Mouse (Mus musculus): ENCODE data around the gene Myzap. TPM values are rescaled to one million over a fixed set of nuclear protein-coding genes. Genes with fewer than 3 reads are reported as not detected.

The Myzap gene
- polyA plus RNA-seq, 1 experiment, result 6.0 TPM

DNA sequence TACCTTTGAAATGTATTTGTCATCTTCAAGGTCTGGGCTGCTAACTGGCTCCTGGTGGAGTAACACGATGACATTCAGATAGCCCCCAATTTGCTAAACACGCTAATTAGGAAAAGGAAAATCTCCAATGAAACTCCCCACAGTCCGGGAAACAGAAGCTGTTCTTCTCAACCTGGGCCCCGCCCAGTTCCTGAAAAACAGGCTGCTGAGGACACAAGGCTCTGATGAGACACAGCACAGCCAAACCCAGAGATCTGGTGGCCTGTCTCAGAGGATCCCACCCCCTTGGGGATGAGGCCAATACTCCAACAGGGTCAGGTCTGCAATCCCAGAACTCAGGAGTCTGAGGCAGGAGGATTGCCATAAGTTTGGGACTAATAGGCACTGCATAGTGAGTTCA lies 25.4 kb downstream of the Myzap start:
- TF ChIP-seq MYOD1 (IDR thresholded peaks at IDR 0.05; ENCODE audit: control insufficient read depth in 1 of 3, insufficient read length in 2 of 3, low read depth in 2 of 3), result no peak
- TF ChIP-seq REST (IDR thresholded peaks at IDR 0.05; ENCODE audit: insufficient read depth, insufficient read length), result no peak
- TF ChIP-seq MAX (IDR thresholded peaks at IDR 0.05; ENCODE audit: low read depth), result no peak
- TF ChIP-seq TCF12 (IDR thresholded peaks at IDR 0.05; ENCODE audit: insufficient read depth, poor library complexity, severe bottlenecking), result no peak
- TF ChIP-seq MYOG (IDR thresholded peaks at IDR 0.05; ENCODE audit: control insufficient read depth in 1 of 3, insufficient read depth in 1 of 3, insufficient read length in 2 of 3, low read depth in 2 of 3), result no peak
- Histone ChIP-seq H3K79me2 (ENCODE audit: control insufficient read depth, insufficient read depth) (no peaks in the 10 kb centered on the region), H3K4me2 (ENCODE audit: low read depth) (no peak overlapping the region)

GRCm38 (mm10) chr9:71557737-71558136 lies 34.4 kb downstream of the Myzap start:
- Histone ChIP-seq H3K27me3 (ENCODE audit: control insufficient read depth, insufficient read depth, insufficient read length) (no peaks in the 10 kb centered on the region), H3K79me2 (ENCODE audit: control insufficient read depth, insufficient read depth) (no peaks in the 10 kb centered on the region), H3K36me3 (ENCODE audit: control insufficient read depth, insufficient read depth) (no peaks in the 10 kb centered on the region), H3K4me3 (no peak overlapping the region), H3ac (ENCODE audit: control insufficient read depth, insufficient read length) (no peak overlapping the region), H3K4me2 (ENCODE audit: low read depth) (no peak overlapping the region)
- TF ChIP-seq TCF3 (IDR thresholded peaks at IDR 0.05; ENCODE audit: insufficient read length, low read depth) (no peak), E2F4 (IDR thresholded peaks at IDR 0.05; ENCODE audit: insufficient read depth) (no peak), MAX (IDR thresholded peaks at IDR 0.05; ENCODE audit: low read depth) (no peak), POLR2A (IDR thresholded peaks at IDR 0.05; ENCODE audit: insufficient read length, low read depth) (no peak), SRF (IDR thresholded peaks at IDR 0.05; ENCODE audit: control insufficient read depth, insufficient read length, low read depth) (no peak), POLR2AphosphoS2 (IDR thresholded peaks at IDR 0.05; ENCODE audit: insufficient read length, low read depth) (no peak), USF1 (IDR thresholded peaks at IDR 0.05; ENCODE audit: low read depth) (no peak)

More for the DNA sequence above, 25.4 kb downstream of the Myzap start:
- Histone ChIP-seq H3K36me3 (ENCODE audit: control insufficient read depth, insufficient read depth) (no peaks in the 10 kb centered on the region), H3K27me3 (ENCODE audit: control insufficient read depth, insufficient read depth, insufficient read length) (no peaks in the 10 kb centered on the region), H3K4me3 (no peak overlapping the region), H3ac (ENCODE audit: control insufficient read depth, insufficient read length) (no peak overlapping the region)

DNA sequence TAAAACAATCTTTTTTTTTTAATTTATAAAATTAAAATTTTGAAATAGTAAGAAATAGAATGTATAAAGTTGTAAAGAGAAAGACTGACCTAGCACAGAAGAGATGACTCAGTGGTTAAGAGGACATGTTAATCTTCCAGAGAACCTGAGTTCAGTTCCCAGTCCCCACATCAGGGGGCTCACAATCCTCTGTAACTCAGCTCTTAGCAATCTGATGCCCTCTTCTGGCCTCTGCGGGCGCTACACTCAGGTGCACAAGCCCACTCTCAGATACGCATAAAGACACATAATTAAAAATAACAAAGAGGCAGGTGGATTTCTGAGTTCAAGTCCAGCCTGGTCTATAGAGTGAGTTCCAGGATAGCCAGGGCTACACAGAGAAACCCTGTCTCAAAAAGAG lies 38.2 kb downstream of the Myzap start:
- Histone ChIP-seq H3ac (ENCODE audit: control insufficient read depth, insufficient read length) (no peak overlapping the region), H3K36me3 (ENCODE audit: control insufficient read depth, insufficient read depth) (no peaks in the 10 kb centered on the region), H3K4me3 (no peak overlapping the region), H3K79me2 (ENCODE audit: control insufficient read depth, insufficient read depth) (no peaks in the 10 kb centered on the region), H3K27me3 (ENCODE audit: control insufficient read depth, insufficient read depth, insufficient read length) (no peaks in the 10 kb centered on the region), H3K4me2 (ENCODE audit: low read depth) (no peak overlapping the region)
- no peak for TF ChIP-seq CEBPB (IDR thresholded peaks at IDR 0.05; ENCODE audit: insufficient read depth, poor library complexity, severe bottlenecking)

DNA sequence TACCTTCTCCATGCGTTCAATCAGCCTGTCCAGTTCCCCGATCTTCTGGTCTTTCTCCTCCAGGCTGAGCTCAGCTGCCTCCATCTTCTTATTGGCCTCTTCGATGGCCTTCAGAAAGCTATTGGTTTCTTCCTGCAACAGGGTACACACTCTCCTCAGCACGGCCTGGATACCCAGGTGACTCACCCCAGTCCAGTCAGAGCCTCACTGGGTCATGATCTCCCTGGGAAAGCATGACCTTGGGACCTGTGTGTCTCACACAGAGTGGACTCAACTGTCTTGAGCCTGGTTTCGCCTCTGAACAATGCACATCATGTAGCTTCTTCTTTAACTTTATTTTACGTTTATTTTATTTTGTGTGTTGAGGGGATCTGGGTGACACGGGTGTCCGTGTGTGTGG lies 42.0 kb downstream of the Myzap start:
- TF ChIP-seq MYOG (IDR thresholded peaks at IDR 0.05; ENCODE audit: control insufficient read depth in 1 of 3, insufficient read depth in 1 of 3, insufficient read length in 2 of 3, low read depth in 2 of 3), result no peak
- H3K4me2 ChIP-seq (ENCODE audit: low read depth), result no peak overlapping the region
- no peaks in the 10 kb centered on the region for H3K79me2 ChIP-seq (ENCODE audit: control insufficient read depth, insufficient read depth)
- H3K27me3 ChIP-seq (ENCODE audit: control insufficient read depth, insufficient read depth, insufficient read length), result no peaks in the 10 kb centered on the region
- H3K4me3 ChIP-seq, result no peak overlapping the region
- no peaks in the 10 kb centered on the region for H3K36me3 ChIP-seq (ENCODE audit: control insufficient read depth, insufficient read depth)
- no peak overlapping the region for H3ac ChIP-seq (ENCODE audit: control insufficient read depth, insufficient read length)

GRCm38 (mm10) chr9:71547704-71548275 lies 44.4 kb downstream of the Myzap start:
- Histone ChIP-seq H3K27me3 (ENCODE audit: control insufficient read depth, insufficient read depth, insufficient read length) (no peaks in the 10 kb centered on the region), H3K4me3 (no peak overlapping the region), H3K4me2 (ENCODE audit: low read depth) (no peak overlapping the region), H3ac (ENCODE audit: control insufficient read depth, insufficient read length) (no peak overlapping the region), H3K79me2 (ENCODE audit: control insufficient read depth, insufficient read depth) (no peaks in the 10 kb centered on the region), H3K36me3 (ENCODE audit: control insufficient read depth, insufficient read depth) (no peaks in the 10 kb centered on the region)
- TF ChIP-seq SRF (IDR thresholded peaks at IDR 0.05; ENCODE audit: control insufficient read depth, insufficient read length, low read depth), result no peak
- no peak for TF ChIP-seq E2F4 (IDR thresholded peaks at IDR 0.05; ENCODE audit: insufficient read depth)
- no peak for TF ChIP-seq TCF12 (IDR thresholded peaks at IDR 0.05; ENCODE audit: insufficient read depth, poor library complexity, severe bottlenecking)
- TF ChIP-seq MYOG (IDR thresholded peaks at IDR 0.05; ENCODE audit: control insufficient read depth in 1 of 3, insufficient read depth in 1 of 3, insufficient read length in 2 of 3, low read depth in 2 of 3), result no peak
- TF ChIP-seq POLR2AphosphoS2 (IDR thresholded peaks at IDR 0.05; ENCODE audit: insufficient read length, low read depth), result no peak
- no peak for TF ChIP-seq TCF3 (IDR thresholded peaks at IDR 0.05; ENCODE audit: insufficient read length, low read depth)
- TF ChIP-seq POLR2A (IDR thresholded peaks at IDR 0.05; ENCODE audit: insufficient read length, low read depth), result no peak
- TF ChIP-seq MYOD1 (IDR thresholded peaks at IDR 0.05; ENCODE audit: control insufficient read depth in 1 of 3, insufficient read length in 2 of 3, low read depth in 2 of 3), result no peak
- TF ChIP-seq USF1 (IDR thresholded peaks at IDR 0.05; ENCODE audit: low read depth), result no peak
- TF ChIP-seq CEBPB (IDR thresholded peaks at IDR 0.05; ENCODE audit: insufficient read depth, poor library complexity, severe bottlenecking), result no peak
- no peak for TF ChIP-seq REST (IDR thresholded peaks at IDR 0.05; ENCODE audit: insufficient read depth, insufficient read length)
- TF ChIP-seq MAX (IDR thresholded peaks at IDR 0.05; ENCODE audit: low read depth), result no peak

- Histone ChIP-seq H3K27me3 (ENCODE audit: control insufficient read depth, insufficient read depth, insufficient read length) (no peaks in the 10 kb centered on the region), H3ac (ENCODE audit: control insufficient read depth, insufficient read length) (no peak overlapping the region), H3K4me3 (no peak overlapping the region), H3K4me2 (ENCODE audit: low read depth) (no peak overlapping the region), H3K79me2 (ENCODE audit: control insufficient read depth, insufficient read depth) (no peaks in the 10 kb centered on the region), H3K36me3 (ENCODE audit: control insufficient read depth, insufficient read depth) (no peaks in the 10 kb centered on the region)
- no peak for TF ChIP-seq MYOG (IDR thresholded peaks at IDR 0.05; ENCODE audit: control insufficient read depth in 1 of 3, insufficient read depth in 1 of 3, insufficient read length in 2 of 3, low read depth in 2 of 3)
- TF ChIP-seq POLR2AphosphoS2 (IDR thresholded peaks at IDR 0.05; ENCODE audit: insufficient read length, low read depth), result no peak
- no peak for TF ChIP-seq TCF3 (IDR thresholded peaks at IDR 0.05; ENCODE audit: insufficient read length, low read depth)
- TF ChIP-seq REST (IDR thresholded peaks at IDR 0.05; ENCODE audit: insufficient read depth, insufficient read length), result no peak
- TF ChIP-seq USF1 (IDR thresholded peaks at IDR 0.05; ENCODE audit: low read depth), result no peak
- no peak for TF ChIP-seq E2F4 (IDR thresholded peaks at IDR 0.05; ENCODE audit: insufficient read depth)
- no peak for TF ChIP-seq TCF12 (IDR thresholded peaks at IDR 0.05; ENCODE audit: insufficient read depth, poor library complexity, severe bottlenecking)
- TF ChIP-seq MAX (IDR thresholded peaks at IDR 0.05; ENCODE audit: low read depth), result no peak
- TF ChIP-seq MYOD1 (IDR thresholded peaks at IDR 0.05; ENCODE audit: control insufficient read depth in 1 of 3, insufficient read length in 2 of 3, low read depth in 2 of 3), result no peak
- TF ChIP-seq POLR2A (IDR thresholded peaks at IDR 0.05; ENCODE audit: insufficient read length, low read depth), result no peak
- no peak for TF ChIP-seq SRF (IDR thresholded peaks at IDR 0.05; ENCODE audit: control insufficient read depth, insufficient read length, low read depth)
- TF ChIP-seq CEBPB (IDR thresholded peaks at IDR 0.05; ENCODE audit: insufficient read depth, poor library complexity, severe bottlenecking), result no peak
Measured at GRCm38 (mm10) chr9:71544831-71545230, 47.3 kb downstream of the Myzap start.

All from myocyte (in vitro differentiated cells).